Mouse (Mus musculus): ENCODE measurements around the gene Rps6ka5. TPM values are rescaled to one million over a fixed set of nuclear protein-coding genes. Genes with fewer than 3 reads are reported as not detected.

The Rps6ka5 gene
- polyA plus RNA-seq, 1 experiment, result 1.9 TPM

DNA sequence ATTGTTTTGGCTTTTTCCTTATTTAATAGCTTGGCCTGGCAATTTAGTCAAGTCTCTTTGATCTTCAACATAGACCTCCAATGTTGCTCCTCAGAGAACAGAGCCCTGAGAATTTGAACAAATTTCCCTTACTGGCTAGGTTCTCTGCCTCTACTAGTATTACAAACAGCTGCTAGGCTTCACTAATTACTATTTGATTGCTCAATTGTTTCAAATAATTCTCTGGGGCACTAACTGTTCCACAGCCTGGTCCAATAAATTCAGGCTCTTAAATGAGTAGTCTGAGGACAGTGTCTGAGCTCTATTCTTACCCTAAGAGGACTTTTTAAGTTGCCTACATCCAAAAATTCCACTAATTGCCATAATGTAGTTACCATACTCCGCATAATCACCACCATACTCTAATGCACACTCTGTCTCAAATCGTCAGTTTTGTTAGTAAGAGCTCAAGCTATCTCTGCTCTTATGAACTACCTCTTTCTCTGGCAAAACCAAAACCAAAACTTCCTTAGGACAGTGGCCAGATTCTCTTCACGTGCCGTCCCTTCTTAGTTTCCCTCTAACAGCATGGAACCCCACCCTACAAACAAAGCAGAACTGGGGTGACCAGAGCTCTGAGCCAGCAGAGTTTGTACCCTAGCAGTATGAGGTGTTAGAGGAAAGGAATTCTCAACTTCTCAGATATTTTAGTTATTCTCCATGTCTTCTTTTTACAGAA, 100.4 kb downstream of the Rps6ka5 start:
- Histone ChIP-seq H3K36me3 (ENCODE audit: control insufficient read depth, insufficient read depth) (no peaks in the 10 kb centered on the region), H3K79me2 (ENCODE audit: control insufficient read depth, insufficient read depth) (no peaks in the 10 kb centered on the region), H3K4me3 (no peak overlapping the region), H3K27me3 (ENCODE audit: control insufficient read depth, insufficient read depth, insufficient read length) (no peaks in the 10 kb centered on the region), H3K4me2 (ENCODE audit: low read depth) (no peak overlapping the region), H3ac (ENCODE audit: control insufficient read depth, insufficient read length) (no peak overlapping the region)
- TF ChIP-seq CEBPB (IDR thresholded peaks at IDR 0.05; ENCODE audit: insufficient read depth, poor library complexity, severe bottlenecking) (no peak), TCF3 (IDR thresholded peaks at IDR 0.05; ENCODE audit: insufficient read length, low read depth) (no peak), MYOG (IDR thresholded peaks at IDR 0.05; ENCODE audit: control insufficient read depth in 1 of 3, insufficient read depth in 1 of 3, insufficient read length in 2 of 3, low read depth in 2 of 3) (no peak), SRF (IDR thresholded peaks at IDR 0.05; ENCODE audit: control insufficient read depth, insufficient read length, low read depth) (no peak), REST (IDR thresholded peaks at IDR 0.05; ENCODE audit: insufficient read depth, insufficient read length) (no peak), E2F4 (IDR thresholded peaks at IDR 0.05; ENCODE audit: insufficient read depth) (no peak), MYOD1 (IDR thresholded peaks at IDR 0.05; ENCODE audit: control insufficient read depth in 1 of 3, insufficient read length in 2 of 3, low read depth in 2 of 3) (no peak), POLR2AphosphoS2 (IDR thresholded peaks at IDR 0.05; ENCODE audit: insufficient read length, low read depth) (no peak), TCF12 (IDR thresholded peaks at IDR 0.05; ENCODE audit: insufficient read depth, poor library complexity, severe bottlenecking) (no peak), USF1 (IDR thresholded peaks at IDR 0.05; ENCODE audit: low read depth) (no peak), MAX (IDR thresholded peaks at IDR 0.05; ENCODE audit: low read depth) (no peak), POLR2A (IDR thresholded peaks at IDR 0.05; ENCODE audit: insufficient read length, low read depth) (no peak)

DNA sequence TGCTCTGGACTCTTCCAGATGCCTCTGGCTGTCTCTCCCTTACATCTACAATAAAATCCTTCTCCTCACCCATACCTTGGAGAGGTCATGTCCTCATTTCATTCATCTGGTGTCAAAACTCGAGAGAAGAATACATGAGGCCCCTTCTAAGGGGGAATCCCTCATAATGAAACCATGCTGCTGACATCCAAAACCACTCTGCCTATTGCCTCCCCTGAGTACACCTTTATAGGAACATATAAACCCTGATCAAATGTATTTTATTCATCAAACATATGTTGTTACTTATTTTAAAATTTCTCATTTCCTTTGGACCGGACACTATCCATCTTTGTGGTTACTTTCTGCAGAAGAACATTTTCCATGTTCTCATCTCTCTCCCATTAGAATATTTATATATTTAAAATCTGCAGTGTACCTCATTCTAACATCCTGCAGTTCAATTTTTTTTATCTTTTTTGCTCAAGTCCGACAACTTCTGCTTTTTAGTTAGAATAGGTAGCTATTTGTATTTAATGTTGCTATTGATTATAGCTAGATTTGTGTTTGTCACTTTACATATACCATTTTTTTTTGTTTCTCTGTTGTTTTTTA, 101.8 kb downstream of the Rps6ka5 start:
- Histone ChIP-seq H3K4me3 (no peak overlapping the region), H3K27me3 (ENCODE audit: control insufficient read depth, insufficient read depth, insufficient read length) (no peaks in the 10 kb centered on the region), H3K4me2 (ENCODE audit: low read depth) (no peak overlapping the region), H3K79me2 (ENCODE audit: control insufficient read depth, insufficient read depth) (no peaks in the 10 kb centered on the region), H3ac (ENCODE audit: control insufficient read depth, insufficient read length) (no peak overlapping the region), H3K36me3 (ENCODE audit: control insufficient read depth, insufficient read depth) (no peaks in the 10 kb centered on the region)
- TF ChIP-seq REST (IDR thresholded peaks at IDR 0.05; ENCODE audit: insufficient read depth, insufficient read length), result no peak
- TF ChIP-seq TCF12 (IDR thresholded peaks at IDR 0.05; ENCODE audit: insufficient read depth, poor library complexity, severe bottlenecking), result no peak
- no peak for TF ChIP-seq MAX (IDR thresholded peaks at IDR 0.05; ENCODE audit: low read depth)
- TF ChIP-seq USF1 (IDR thresholded peaks at IDR 0.05; ENCODE audit: low read depth), result no peak
- TF ChIP-seq E2F4 (IDR thresholded peaks at IDR 0.05; ENCODE audit: insufficient read depth), result no peak
- TF ChIP-seq POLR2A (IDR thresholded peaks at IDR 0.05; ENCODE audit: insufficient read length, low read depth), result no peak
- TF ChIP-seq MYOG (IDR thresholded peaks at IDR 0.05; ENCODE audit: control insufficient read depth in 1 of 3, insufficient read depth in 1 of 3, insufficient read length in 2 of 3, low read depth in 2 of 3), result no peak
- TF ChIP-seq CEBPB (IDR thresholded peaks at IDR 0.05; ENCODE audit: insufficient read depth, poor library complexity, severe bottlenecking), result no peak
- TF ChIP-seq SRF (IDR thresholded peaks at IDR 0.05; ENCODE audit: control insufficient read depth, insufficient read length, low read depth), result no peak
- TF ChIP-seq TCF3 (IDR thresholded peaks at IDR 0.05; ENCODE audit: insufficient read length, low read depth), result no peak

DNA sequence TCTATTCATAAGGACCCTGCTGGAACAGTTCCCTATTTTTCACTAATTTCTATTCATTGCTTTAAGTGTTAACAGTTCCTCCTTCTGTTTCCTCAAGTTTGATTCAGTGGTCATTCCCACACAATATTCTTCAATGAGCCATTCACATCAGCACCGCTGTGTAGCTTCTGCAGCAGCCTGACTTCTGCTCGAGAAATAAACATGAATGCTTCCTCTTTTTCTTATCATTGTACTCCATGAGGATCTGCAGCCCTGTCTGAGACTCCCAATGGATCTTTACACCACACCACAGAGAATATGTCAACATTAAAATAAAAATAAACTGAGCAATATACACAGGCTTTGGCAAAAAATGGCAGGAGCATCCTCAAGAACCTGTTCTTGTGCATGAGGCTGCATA, 111.5 kb downstream of the Rps6ka5 start:
- no peak for TF ChIP-seq CEBPB (IDR thresholded peaks at IDR 0.05; ENCODE audit: insufficient read depth, poor library complexity, severe bottlenecking)
- TF ChIP-seq POLR2A (IDR thresholded peaks at IDR 0.05; ENCODE audit: insufficient read length, low read depth), result no peak
- TF ChIP-seq USF1 (IDR thresholded peaks at IDR 0.05; ENCODE audit: low read depth), result no peak
- TF ChIP-seq MAX (IDR thresholded peaks at IDR 0.05; ENCODE audit: low read depth), result no peak
- no peak for TF ChIP-seq MYOD1 (IDR thresholded peaks at IDR 0.05; ENCODE audit: control insufficient read depth in 1 of 3, insufficient read length in 2 of 3, low read depth in 2 of 3)
- no peak for TF ChIP-seq MYOG (IDR thresholded peaks at IDR 0.05; ENCODE audit: control insufficient read depth in 1 of 3, insufficient read depth in 1 of 3, insufficient read length in 2 of 3, low read depth in 2 of 3)
- H3K4me3 ChIP-seq, result no peak overlapping the region
- no peaks in the 10 kb centered on the region for H3K36me3 ChIP-seq (ENCODE audit: control insufficient read depth, insufficient read depth)
- no peaks in the 10 kb centered on the region for H3K27me3 ChIP-seq (ENCODE audit: control insufficient read depth, insufficient read depth, insufficient read length)
- H3ac ChIP-seq (ENCODE audit: control insufficient read depth, insufficient read length), result no peak overlapping the region
- no peaks in the 10 kb centered on the region for H3K79me2 ChIP-seq (ENCODE audit: control insufficient read depth, insufficient read depth)
- no peak overlapping the region for H3K4me2 ChIP-seq (ENCODE audit: low read depth)

DNA sequence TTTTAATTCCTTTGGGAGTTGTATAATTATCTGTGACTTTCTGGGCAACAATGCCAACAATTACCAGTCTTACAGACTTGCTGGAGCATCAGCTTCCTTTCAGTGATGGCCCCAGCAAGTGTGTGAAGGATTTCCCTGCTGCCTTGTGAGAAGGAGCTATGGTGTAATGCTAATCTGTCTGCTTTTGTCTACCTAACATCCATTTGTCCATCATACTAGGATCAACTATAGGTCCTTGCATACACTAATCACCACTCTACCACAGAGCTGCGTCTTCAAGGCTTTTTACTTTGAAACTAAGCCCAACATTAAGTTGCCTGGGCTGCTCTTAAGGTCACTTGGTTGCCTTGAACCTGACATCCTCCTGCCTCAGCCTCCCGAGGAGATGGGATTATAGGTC, 112.9 kb downstream of the Rps6ka5 start:
- H3K27me3 ChIP-seq (ENCODE audit: control insufficient read depth, insufficient read depth, insufficient read length), result no peaks in the 10 kb centered on the region

More for the DNA sequence above, 112.9 kb downstream of the Rps6ka5 start:
- H3K4me3 ChIP-seq, result no peak overlapping the region
- H3K79me2 ChIP-seq (ENCODE audit: control insufficient read depth, insufficient read depth), result no peaks in the 10 kb centered on the region
- TF ChIP-seq POLR2A (IDR thresholded peaks at IDR 0.05; ENCODE audit: insufficient read length, low read depth) (no peak), SRF (IDR thresholded peaks at IDR 0.05; ENCODE audit: control insufficient read depth, insufficient read length, low read depth) (no peak), MYOD1 (IDR thresholded peaks at IDR 0.05; ENCODE audit: control insufficient read depth in 1 of 3, insufficient read length in 2 of 3, low read depth in 2 of 3) (no peak), USF1 (IDR thresholded peaks at IDR 0.05; ENCODE audit: low read depth) (no peak), POLR2AphosphoS2 (IDR thresholded peaks at IDR 0.05; ENCODE audit: insufficient read length, low read depth) (no peak), MAX (IDR thresholded peaks at IDR 0.05; ENCODE audit: low read depth) (no peak), MYOG (IDR thresholded peaks at IDR 0.05; ENCODE audit: control insufficient read depth in 1 of 3, insufficient read depth in 1 of 3, insufficient read length in 2 of 3, low read depth in 2 of 3) (no peak), CEBPB (IDR thresholded peaks at IDR 0.05; ENCODE audit: insufficient read depth, poor library complexity, severe bottlenecking) (no peak), TCF12 (IDR thresholded peaks at IDR 0.05; ENCODE audit: insufficient read depth, poor library complexity, severe bottlenecking) (no peak), REST (IDR thresholded peaks at IDR 0.05; ENCODE audit: insufficient read depth, insufficient read length) (no peak), TCF3 (IDR thresholded peaks at IDR 0.05; ENCODE audit: insufficient read length, low read depth) (no peak), E2F4 (IDR thresholded peaks at IDR 0.05; ENCODE audit: insufficient read depth) (no peak)
- H3ac ChIP-seq (ENCODE audit: control insufficient read depth, insufficient read length), result no peak overlapping the region
- H3K36me3 ChIP-seq (ENCODE audit: control insufficient read depth, insufficient read depth), result no peaks in the 10 kb centered on the region
- H3K4me2 ChIP-seq (ENCODE audit: low read depth), result no peak overlapping the region
